Mouse (Mus musculus): ENCODE measurements around the gene Fam111a. TPM values are rescaled to one million over a fixed set of nuclear protein-coding genes. Genes with fewer than 3 reads are reported as not detected.
A peak's percentile ranks its signal among the peaks of the same experiment; 100 is the strongest.

Fam111a gene
- polyA plus RNA-seq, 1 experiment: 17.4 TPM

- peaks cover 34% of the 10 kb centered on the region for H3K79me3 ChIP-seq (ENCODE audit: low read depth)
- peaks cover 28% of the 10 kb centered on the region for H3K36me3 ChIP-seq (ENCODE audit: control insufficient read depth, insufficient read depth)
- no peaks in the 10 kb centered on the region for H3K27me3 ChIP-seq (ENCODE audit: control insufficient read depth, insufficient read depth, insufficient read length)
- H3K4me3 ChIP-seq (ENCODE audit: insufficient read depth, poor library complexity, severe bottlenecking): peak overlapping the region; percentile 50
- TF ChIP-seq FOSL1 (IDR thresholded peaks at IDR 0.05; ENCODE audit: insufficient read depth, low read length, poor library complexity, severe bottlenecking) (no peak), MAX (IDR thresholded peaks at IDR 0.05) (peak; percentile 22), MYOD1 (IDR thresholded peaks at IDR 0.05; ENCODE audit: control insufficient read depth, insufficient read length, low read depth) (peak; percentile 49), MYOG (IDR thresholded peaks at IDR 0.05; ENCODE audit: control insufficient read depth, extremely low read depth, insufficient read length) (no peak)
- peaks cover 49% of the 10 kb centered on the region for H3K79me2 ChIP-seq (ENCODE audit: control insufficient read depth, insufficient read depth)
- H3ac ChIP-seq (ENCODE audit: control insufficient read depth, insufficient read length, low read depth): peak overlapping the region; percentile 80
Observed at GRCm38 (mm10) chr19:12573266-12574011, 27.9 kb downstream of the Fam111a start.

- Histone ChIP-seq H3K79me3 (ENCODE audit: low read depth) (peaks cover 40% of the 10 kb centered on the region), H3K36me3 (ENCODE audit: control insufficient read depth, insufficient read depth) (peaks cover 34% of the 10 kb centered on the region), H3K27me3 (ENCODE audit: control insufficient read depth, insufficient read depth, insufficient read length) (no peaks in the 10 kb centered on the region), H3K79me2 (ENCODE audit: control insufficient read depth, insufficient read depth) (peaks cover 55% of the 10 kb centered on the region), H3ac (ENCODE audit: control insufficient read depth, insufficient read length, low read depth) (peak overlapping the region; percentile 80), H3K4me3 (ENCODE audit: insufficient read depth, poor library complexity, severe bottlenecking) (peak overlapping the region; percentile 50)
- TF ChIP-seq MYOG (IDR thresholded peaks at IDR 0.05; ENCODE audit: control insufficient read depth, extremely low read depth, insufficient read length) (no peak), CEBPB (IDR thresholded peaks at IDR 0.05; ENCODE audit: low read depth) (peak; percentile 92)
Observed at GRCm38 (mm10) chr19:12574012-12574407, 28.5 kb downstream of the Fam111a start.

- Histone ChIP-seq H3K79me2 (ENCODE audit: control insufficient read depth, insufficient read depth) (peaks cover 66% of the 10 kb centered on the region), H3K27me3 (ENCODE audit: control insufficient read depth, insufficient read depth, insufficient read length) (no peaks in the 10 kb centered on the region), H3K36me3 (ENCODE audit: control insufficient read depth, insufficient read depth) (peaks cover 43% of the 10 kb centered on the region), H3K4me3 (ENCODE audit: insufficient read depth, poor library complexity, severe bottlenecking) (peak overlapping the region; percentile 50), H3K79me3 (ENCODE audit: low read depth) (peaks cover 50% of the 10 kb centered on the region), H3ac (ENCODE audit: control insufficient read depth, insufficient read length, low read depth) (no peak overlapping the region)
- peak; percentile 54 for TF ChIP-seq MAX (IDR thresholded peaks at IDR 0.05)
- no peak for TF ChIP-seq CEBPB (IDR thresholded peaks at IDR 0.05; ENCODE audit: low read depth)
Observed at GRCm38 (mm10) chr19:12575107-12575506, 29.6 kb downstream of the Fam111a start.

- Histone ChIP-seq H3ac (ENCODE audit: control insufficient read depth, insufficient read length, low read depth) (no peak overlapping the region), H3K79me2 (ENCODE audit: control insufficient read depth, insufficient read depth) (peaks cover 70% of the 10 kb centered on the region), H3K36me3 (ENCODE audit: control insufficient read depth, insufficient read depth) (peaks cover 45% of the 10 kb centered on the region), H3K79me3 (ENCODE audit: low read depth) (peaks cover 54% of the 10 kb centered on the region), H3K4me3 (ENCODE audit: insufficient read depth, poor library complexity, severe bottlenecking) (no peak overlapping the region), H3K27me3 (ENCODE audit: control insufficient read depth, insufficient read depth, insufficient read length) (no peaks in the 10 kb centered on the region)
- TF ChIP-seq MYOG (IDR thresholded peaks at IDR 0.05; ENCODE audit: control insufficient read depth, extremely low read depth, insufficient read length): no peak
- no peak for TF ChIP-seq USF1 (IDR thresholded peaks at IDR 0.05; ENCODE audit: low read depth)
- no peak for TF ChIP-seq MYOD1 (IDR thresholded peaks at IDR 0.05; ENCODE audit: control insufficient read depth, insufficient read length, low read depth)
- TF ChIP-seq FOSL1 (IDR thresholded peaks at IDR 0.05; ENCODE audit: insufficient read depth, low read length, poor library complexity, severe bottlenecking): no peak
- TF ChIP-seq MAX (IDR thresholded peaks at IDR 0.05): no peak
- TF ChIP-seq CEBPB (IDR thresholded peaks at IDR 0.05; ENCODE audit: low read depth): no peak
- no peak for TF ChIP-seq CTCF (IDR thresholded peaks at IDR 0.05; ENCODE audit: control insufficient read depth, insufficient read depth, insufficient read length)
Observed at GRCm38 (mm10) chr19:12575514-12575913, 30.0 kb downstream of the Fam111a start.

- Histone ChIP-seq H3K27me3 (ENCODE audit: control insufficient read depth, insufficient read depth, insufficient read length) (no peaks in the 10 kb centered on the region), H3ac (ENCODE audit: control insufficient read depth, insufficient read length, low read depth) (no peak overlapping the region), H3K79me2 (ENCODE audit: control insufficient read depth, insufficient read depth) (peaks cover 81% of the 10 kb centered on the region), H3K79me3 (ENCODE audit: low read depth) (peaks cover 64% of the 10 kb centered on the region), H3K36me3 (ENCODE audit: control insufficient read depth, insufficient read depth) (peaks cover 45% of the 10 kb centered on the region), H3K4me3 (ENCODE audit: insufficient read depth, poor library complexity, severe bottlenecking) (no peak overlapping the region)
- TF ChIP-seq CEBPB (IDR thresholded peaks at IDR 0.05; ENCODE audit: low read depth): no peak
- TF ChIP-seq CTCF (IDR thresholded peaks at IDR 0.05; ENCODE audit: control insufficient read depth, insufficient read depth, insufficient read length): no peak
- TF ChIP-seq MYOD1 (IDR thresholded peaks at IDR 0.05; ENCODE audit: control insufficient read depth, insufficient read length, low read depth): no peak
- TF ChIP-seq MAX (IDR thresholded peaks at IDR 0.05): no peak
- no peak for TF ChIP-seq MYOG (IDR thresholded peaks at IDR 0.05; ENCODE audit: control insufficient read depth, extremely low read depth, insufficient read length)
- no peak for TF ChIP-seq FOSL1 (IDR thresholded peaks at IDR 0.05; ENCODE audit: insufficient read depth, low read length, poor library complexity, severe bottlenecking)
- no peak for TF ChIP-seq USF1 (IDR thresholded peaks at IDR 0.05; ENCODE audit: low read depth)
Observed at GRCm38 (mm10) chr19:12576639-12577038, 31.1 kb downstream of the Fam111a start.

- Histone ChIP-seq H3K36me3 (ENCODE audit: control insufficient read depth, insufficient read depth) (peaks cover 67% of the 10 kb centered on the region), H3ac (ENCODE audit: control insufficient read depth, insufficient read length, low read depth) (no peak overlapping the region), H3K79me3 (ENCODE audit: low read depth) (peaks cover 39% of the 10 kb centered on the region), H3K79me2 (ENCODE audit: control insufficient read depth, insufficient read depth) (peaks cover 62% of the 10 kb centered on the region), H3K27me3 (ENCODE audit: control insufficient read depth, insufficient read depth, insufficient read length) (no peaks in the 10 kb centered on the region), H3K4me3 (ENCODE audit: insufficient read depth, poor library complexity, severe bottlenecking) (no peak overlapping the region)
- no peak for TF ChIP-seq USF1 (IDR thresholded peaks at IDR 0.05; ENCODE audit: low read depth)
- no peak for TF ChIP-seq MAX (IDR thresholded peaks at IDR 0.05)
- no peak for TF ChIP-seq FOSL1 (IDR thresholded peaks at IDR 0.05; ENCODE audit: insufficient read depth, low read length, poor library complexity, severe bottlenecking)
- TF ChIP-seq CTCF (IDR thresholded peaks at IDR 0.05; ENCODE audit: control insufficient read depth, insufficient read depth, insufficient read length): no peak
- no peak for TF ChIP-seq CEBPB (IDR thresholded peaks at IDR 0.05; ENCODE audit: low read depth)
- TF ChIP-seq MYOG (IDR thresholded peaks at IDR 0.05; ENCODE audit: control insufficient read depth, extremely low read depth, insufficient read length): no peak
- no peak for TF ChIP-seq MYOD1 (IDR thresholded peaks at IDR 0.05; ENCODE audit: control insufficient read depth, insufficient read length, low read depth)
Observed at GRCm38 (mm10) chr19:12585310-12585709, 39.8 kb downstream of the Fam111a start.

All from C2C12 (cell line).